Mouse (Mus musculus) naive thymus-derived CD4-positive, alpha-beta T cell, adult 2 months (primary cell): ENCODE measurements around the gene 1700047I17Rik2.
"Not testable (repeated sequence)": the region's sequence is repeated elsewhere in the genome, so short reads cannot be mapped to it uniquely, and the experiment has no call there.

Experiments used
- DNase-seq: peaks from one replicate; pipeline ENCODE4 v3.0.0-alpha.2; 2011; ENCODE audit warnings: low read depth

The 1700047I17Rik2 gene

GRCm38 (mm10) chr12:55199306-55199705 is at the start of gene 1700047I17Rik2:
1700047I17Rik2 (plus strand) TSS chr12:55199592.
- DNase-seq: not testable (repeated sequence)

- DNase-seq: not testable (repeated sequence)
Measured at GRCm38 (mm10) chr12:55154559-55155448, 44.6 kb upstream of the 1700047I17Rik2 start, which contains the start of gene Srp54b. Srp54b (plus strand) TSS chr12:55155104.

GRCm38 (mm10) chr12:55155449-55155783 is 44.0 kb upstream of the 1700047I17Rik2 start:
- not testable (repeated sequence) for DNase-seq

GRCm38 (mm10) chr12:55167034-55167557 is 32.3 kb upstream of the 1700047I17Rik2 start:
- DNase-seq: not testable (repeated sequence)

GRCm38 (mm10) chr12:55187686-55188085 is 11.7 kb upstream of the 1700047I17Rik2 start:
- DNase-seq: not testable (repeated sequence)

GRCm38 (mm10) chr12:55189127-55189526 is 10.3 kb upstream of the 1700047I17Rik2 start:
- not testable (repeated sequence) for DNase-seq

- not testable (repeated sequence) for DNase-seq
Measured at GRCm38 (mm10) chr12:55199799-55200198, 407 bp downstream of the 1700047I17Rik2 start.

GRCm38 (mm10) chr12:55212944-55213343 is 13.6 kb downstream of the 1700047I17Rik2 start:
- not testable (repeated sequence) for DNase-seq

- not testable (repeated sequence) for DNase-seq
Measured at GRCm38 (mm10) chr12:55229626-55230519, 30.5 kb downstream of the 1700047I17Rik2 start, which contains the start of gene Srp54c. Srp54c (plus strand) TSS chr12:55230168.

GRCm38 (mm10) chr12:55230520-55230861 is 31.1 kb downstream of the 1700047I17Rik2 start:
- not testable (repeated sequence) for DNase-seq

GRCm38 (mm10) chr12:55242243-55242642 is 42.9 kb downstream of the 1700047I17Rik2 start:
- not testable (repeated sequence) for DNase-seq

- not testable (repeated sequence) for DNase-seq
Measured at GRCm38 (mm10) chr12:55261950-55262349, 62.6 kb downstream of the 1700047I17Rik2 start.

GRCm38 (mm10) chr12:55263385-55263784 is 64.0 kb downstream of the 1700047I17Rik2 start:
- not testable (repeated sequence) for DNase-seq
